Mouse (Mus musculus) Patski (cell line): ENCODE data around the gene Isca2. TPM values are rescaled to one million over a fixed set of nuclear protein-coding genes. Genes with fewer than 3 reads are reported as not detected.

Source experiments
- ATAC-seq: fragments of 100-300 bp; one replicate; pipeline ENCODE4 v1.8.0; 2021
- CTCF ChIA-PET: fragments of 350-600 bp; sonication (Branson Sonifier 250); formaldehyde crosslinking; loops from one replicate; lab custom pipeline; 2022; ENCODE audit warnings: inconsistent platforms; lab: Charles Lee
- POLR2A ChIA-PET: fragments of 350-600 bp; sonication (Branson Sonifier 250); formaldehyde crosslinking; loops from one replicate; lab custom pipeline; 2022; ENCODE audit warnings: antibody characterized with exemption, inconsistent platforms; lab: Charles Lee
- DNase-seq: peaks from one replicate; pipeline ENCODE4 v3.0.0-alpha.2; 2011; ENCODE audit warnings: low read depth, low spot score
- H3K27me3 ChIP-seq: fragments of 371-371 bp; one replicate; pipeline ENCODE4 v1.5.1; 2021
- CTCF ChIP-seq: fragments of 100-300 bp; IDR thresholded peaks from one replicate; pipeline ENCODE4 v1.5.1; 2021
- in situ Hi-C: fragments of 300-500 bp; cut with MboI; formaldehyde crosslinking; loops from 3 replicates; pipeline ENCODE4 v1.11.1; 2018; ENCODE audit warnings: low pct_unique_long_range_greater_than_20kb, mixed read lengths
- polyA plus RNA-seq: library from polyadenylated mRNA; unstranded; gene quantifications from one replicate; pipeline ENCODE4 v1.2.3, GENCODE M21; 2021

The Isca2 gene
- polyA plus RNA-seq, 1 experiment from 2014 or later, result 58.9 TPM

GRCm38 (mm10) chr12:84812004-84812403, 39.0 kb downstream of the Isca2 start:
- TF ChIP-seq CTCF, result no peak
- in situ Hi-C loops, result no loop called here
- POLR2A ChIA-PET, result no interaction called here
- ATAC-seq, result peak; percentile 57
- H3K27me3 ChIP-seq, result no peaks in the 10 kb centered on the region
- CTCF ChIA-PET, result interaction anchor here (1.1 to 1.5 kb wide), 2 partner anchors 65 to 70 kb away, joined by 3 to 4 read pairs; partner anchors contain the start of gene Ltbp2
- no peak for DNase-seq

- TF ChIP-seq CTCF, result no peak
- in situ Hi-C loops, result no loop called here
- no peak for ATAC-seq
- no peak for DNase-seq
- ChIA-PET POLR2A (no interaction called here), CTCF (interaction anchor here (0.8 to 0.9 kb wide), 2 partner anchors 8 to 47 kb away, joined by 3 read pairs; no protein-coding TSS in a partner anchor)
- no peaks in the 10 kb centered on the region for H3K27me3 ChIP-seq
Observed at GRCm38 (mm10) chr12:84813773-84814172, 40.7 kb downstream of the Isca2 start.

GRCm38 (mm10) chr12:84814663-84815325, 41.7 kb downstream of the Isca2 start:
- in situ Hi-C loops, result loop anchor here (5.0 kb wide), 1 partner anchor 58 kb away; no protein-coding TSS in a partner anchor
- ChIA-PET POLR2A (interaction anchor here (1.1 kb wide), 1 partner anchor 62 kb away, joined by 3 read pairs; the partner anchor contains the start of gene Ltbp2), CTCF (no interaction called here)
- no peaks in the 10 kb centered on the region for H3K27me3 ChIP-seq
- no peak for ATAC-seq
- no peak for DNase-seq
- TF ChIP-seq CTCF, result no peak

GRCm38 (mm10) chr12:84818496-84818895, 45.4 kb downstream of the Isca2 start:
- DNase-seq (no peak), ATAC-seq (no peak)
- TF ChIP-seq CTCF, result no peak
- CTCF ChIA-PET, result interaction anchor here (1.7 to 2.2 kb wide), 2 partner anchors 10 to 58 kb away, joined by 5 read pairs; partner anchors contain the start of gene Ltbp2
- no peaks in the 10 kb centered on the region for H3K27me3 ChIP-seq
- POLR2A ChIA-PET, result no interaction called here
- in situ Hi-C loops, result loop anchor here (5.0 kb wide), 1 partner anchor 54 kb away; no protein-coding TSS in a partner anchor

GRCm38 (mm10) chr12:84819236-84820168, 46.5 kb downstream of the Isca2 start:
- H3K27me3 ChIP-seq, result no peaks in the 10 kb centered on the region
- TF ChIP-seq CTCF, result no peak
- no peak for ATAC-seq
- in situ Hi-C loops, result loop anchor here (5.0 kb wide), 1 partner anchor 53 kb away; no protein-coding TSS in a partner anchor
- ChIA-PET POLR2A (no interaction called here), CTCF (interaction anchor here (2.2 kb wide), 1 partner anchor 11 kb away, joined by 5 read pairs; no protein-coding TSS in a partner anchor)
- no peak for DNase-seq

GRCm38 (mm10) chr12:84823601-84824000, 50.5 kb downstream of the Isca2 start:
- POLR2A ChIA-PET, result interaction anchor here (1.3 kb wide), 1 partner anchor 11 kb away, joined by 4 read pairs; no protein-coding TSS in a partner anchor
- TF ChIP-seq CTCF, result no peak
- no peaks in the 10 kb centered on the region for H3K27me3 ChIP-seq
- CTCF ChIA-PET, result no interaction called here
- ATAC-seq (no peak), DNase-seq (no peak)
- in situ Hi-C loops, result no loop called here

GRCm38 (mm10) chr12:84824203-84824602, 51.2 kb downstream of the Isca2 start:
- ChIA-PET POLR2A (interaction anchor here (1.3 kb wide), 1 partner anchor 10 kb away, joined by 4 read pairs; no protein-coding TSS in a partner anchor), CTCF (no interaction called here)
- no peaks in the 10 kb centered on the region for H3K27me3 ChIP-seq
- in situ Hi-C loops, result no loop called here
- DNase-seq (no peak), ATAC-seq (no peak)
- TF ChIP-seq CTCF, result no peak

Other genes starting within 250 kb of the Isca2 start
- not detected for gene Vsx2, start 203.5 kb upstream of the Isca2 start, polyA plus RNA-seq
- gene Abcd4, start 155.8 kb upstream of the Isca2 start, polyA plus RNA-seq, result 15.4 TPM
- gene Vrtn, start 132.2 kb upstream of the Isca2 start, polyA plus RNA-seq, result not detected
- not detected for gene Syndig1l, start 74.4 kb upstream of the Isca2 start, polyA plus RNA-seq
- 105 TPM for gene Npc2, start 99 bp upstream of the Isca2 start, polyA plus RNA-seq
- 19.0 TPM for gene Ltbp2, start 103.3 kb downstream of the Isca2 start, polyA plus RNA-seq
- 82.0 TPM for gene Fcf1, start 197.6 kb downstream of the Isca2 start, polyA plus RNA-seq
- 27.6 TPM for gene Arel1, start 197.6 kb downstream of the Isca2 start, polyA plus RNA-seq
- 41.0 TPM for gene Ylpm1, start 223.1 kb downstream of the Isca2 start, polyA plus RNA-seq